Mouse (Mus musculus) spleen, postnatal 36 days (tissue): ENCODE data around the gene Lsm7.
A peak's percentile ranks its signal among the peaks of the same experiment; 100 is the strongest.

Source experiments
- DNase-seq, 2 experiments: peaks; one replicate each; pipeline ENCODE4 v3.0.0; 2022; ENCODE audit warnings: low spot score in 2 of 2, mixed read lengths in 1 of 2

The Lsm7 gene

DNA sequence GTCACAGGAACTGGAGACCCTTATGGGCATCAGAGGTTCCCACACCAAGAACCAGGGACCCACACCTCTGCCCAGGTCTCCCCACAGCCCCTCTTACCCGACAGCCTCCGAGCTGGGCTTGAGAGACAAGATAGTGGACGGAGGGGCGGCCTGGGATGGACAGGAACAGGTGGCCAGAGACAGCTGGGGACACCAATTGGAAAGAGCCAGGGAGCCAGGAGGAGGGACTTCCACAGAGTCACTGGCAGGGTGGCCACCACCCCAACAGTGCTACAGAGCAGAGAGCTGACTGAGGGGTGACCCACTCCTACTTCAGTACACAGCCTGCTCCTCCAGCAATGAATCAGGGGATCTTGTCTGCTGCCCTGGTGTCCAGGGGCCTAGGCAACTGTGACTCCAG is 41.6 kb downstream of the Lsm7 start, which contains the start of gene Jsrp1:
Gene Jsrp1, minus strand, starts transcription at position 133 of the 400 bp plus-strand sequence.
- no peak for DNase-seq

DNA sequence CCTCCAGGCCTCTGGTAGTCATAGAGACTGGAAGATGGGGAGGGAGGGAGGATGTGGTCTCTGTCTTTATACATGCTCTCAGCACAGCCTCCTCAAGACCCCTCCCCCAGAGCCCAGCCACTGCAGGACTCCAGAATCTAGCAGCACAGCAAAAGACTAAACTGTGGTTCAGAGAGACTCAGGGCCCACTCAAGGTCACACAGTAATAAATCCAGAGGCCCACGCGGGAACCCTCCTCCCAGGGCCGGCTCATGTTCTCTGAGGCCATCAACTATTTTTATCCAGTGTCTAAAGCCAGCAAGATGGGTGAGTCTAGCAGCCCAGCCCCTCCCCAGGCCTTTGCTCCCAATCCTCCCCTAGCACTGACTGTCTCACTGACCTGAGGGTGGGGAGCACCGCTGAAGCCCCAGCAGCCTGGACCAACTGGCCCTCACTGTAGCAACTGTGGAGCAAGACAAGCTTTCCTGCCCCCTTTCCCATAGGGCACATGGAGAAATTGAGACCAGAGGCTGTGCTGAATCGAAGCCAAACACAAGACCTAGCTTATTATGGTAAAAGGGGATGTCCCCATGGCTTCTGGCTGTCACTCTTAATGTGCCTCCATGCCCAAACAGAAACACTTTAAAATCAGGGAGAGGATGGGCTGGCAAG is 42.5 kb downstream of the Lsm7 start:
- no peak for DNase-seq

DNA sequence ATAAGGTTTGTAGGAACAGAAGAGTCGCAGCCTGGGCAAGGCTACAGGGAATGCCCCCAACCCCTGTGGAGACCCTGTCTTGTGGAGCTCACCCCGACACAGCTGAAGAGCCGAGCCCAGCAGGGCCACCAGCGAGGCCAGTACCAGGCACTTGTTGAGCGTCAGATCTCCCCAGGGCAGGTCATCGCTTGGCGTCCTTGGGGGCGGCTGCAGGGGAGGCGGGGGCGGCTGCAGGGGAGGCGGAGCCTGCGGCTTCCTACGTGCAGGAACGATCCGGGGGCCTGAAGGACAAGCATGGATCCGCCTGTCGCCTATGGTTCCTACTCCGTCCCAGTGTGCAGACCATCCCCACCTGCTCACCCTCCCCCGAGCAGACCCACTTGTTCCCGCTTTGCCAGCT is 44.9 kb downstream of the Lsm7 start:
- DNase-seq = no peak

DNA sequence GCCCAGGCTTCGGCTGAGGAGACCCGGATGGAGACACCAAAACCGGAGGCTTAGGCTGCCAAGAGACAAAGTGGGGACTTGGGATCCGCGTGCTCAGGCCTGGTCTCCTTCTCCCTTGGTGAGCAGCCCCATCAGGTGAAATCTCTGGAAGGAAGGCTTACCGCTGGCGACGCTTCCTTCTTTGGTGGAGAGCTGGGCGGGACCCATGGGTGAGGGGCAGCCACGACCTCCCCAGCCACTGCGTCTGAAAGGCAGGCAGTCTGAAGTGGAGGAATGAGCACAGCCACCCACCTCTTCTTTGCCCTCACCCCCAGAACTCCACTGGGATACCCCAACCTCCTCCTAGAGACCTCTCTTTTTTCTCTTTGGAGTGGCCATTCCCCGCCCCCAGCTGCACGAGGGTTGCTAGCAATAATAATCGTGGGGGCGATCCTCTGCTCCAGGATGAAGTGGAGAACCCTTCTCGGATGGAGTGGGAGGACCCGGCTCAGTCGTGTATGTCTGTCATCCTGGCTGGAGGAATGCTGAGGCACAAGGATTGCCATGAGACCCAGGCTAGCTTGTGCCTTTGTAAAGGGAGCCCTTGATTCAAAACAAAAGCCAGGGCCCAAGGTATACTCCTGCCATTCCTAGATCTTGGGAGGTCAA is 45.9 kb downstream of the Lsm7 start:
- no peak for DNase-seq

DNA sequence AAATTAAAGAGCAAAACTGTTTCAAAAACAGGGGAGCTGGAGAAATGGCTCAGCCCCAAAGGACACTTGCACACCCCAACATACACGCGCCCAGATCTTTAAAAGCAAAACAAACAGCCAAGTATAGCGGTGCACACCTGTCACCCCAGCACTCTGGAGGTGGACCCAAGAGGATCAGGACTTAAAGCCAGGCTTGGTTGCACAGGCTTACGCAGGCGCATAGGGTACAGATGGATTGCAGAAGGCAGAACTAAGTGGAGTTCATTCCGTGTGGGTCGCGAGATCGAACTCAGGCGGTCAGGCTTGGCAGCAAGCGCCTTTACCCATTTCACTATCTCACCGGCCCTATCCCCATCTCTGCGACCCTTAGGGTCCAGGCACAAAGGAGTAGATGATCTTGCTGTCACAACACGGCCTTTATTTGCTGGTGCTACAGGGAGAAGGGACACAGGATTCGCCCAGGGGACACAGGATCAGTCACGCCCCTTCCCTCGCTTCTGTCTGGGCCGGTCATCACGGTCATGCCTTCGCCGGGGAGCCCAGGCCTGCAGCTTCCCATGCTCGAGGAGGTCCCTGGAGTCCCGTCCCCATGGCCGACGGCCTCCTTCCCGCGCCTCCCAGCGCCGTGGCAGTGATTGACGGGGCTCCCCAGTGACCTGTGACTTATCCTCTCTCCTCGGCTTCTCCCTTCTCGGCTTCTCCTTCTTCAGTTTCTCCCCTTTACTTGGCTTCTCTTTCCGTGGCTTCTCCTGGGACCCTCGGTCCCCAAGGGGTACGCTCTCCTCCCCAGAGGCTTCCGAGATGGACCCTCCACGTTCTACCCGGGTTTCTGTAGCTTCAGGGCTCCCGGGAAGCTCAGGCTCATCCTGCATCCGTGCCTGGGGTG is 46.7 kb downstream of the Lsm7 start:
- no peak for DNase-seq

DNA sequence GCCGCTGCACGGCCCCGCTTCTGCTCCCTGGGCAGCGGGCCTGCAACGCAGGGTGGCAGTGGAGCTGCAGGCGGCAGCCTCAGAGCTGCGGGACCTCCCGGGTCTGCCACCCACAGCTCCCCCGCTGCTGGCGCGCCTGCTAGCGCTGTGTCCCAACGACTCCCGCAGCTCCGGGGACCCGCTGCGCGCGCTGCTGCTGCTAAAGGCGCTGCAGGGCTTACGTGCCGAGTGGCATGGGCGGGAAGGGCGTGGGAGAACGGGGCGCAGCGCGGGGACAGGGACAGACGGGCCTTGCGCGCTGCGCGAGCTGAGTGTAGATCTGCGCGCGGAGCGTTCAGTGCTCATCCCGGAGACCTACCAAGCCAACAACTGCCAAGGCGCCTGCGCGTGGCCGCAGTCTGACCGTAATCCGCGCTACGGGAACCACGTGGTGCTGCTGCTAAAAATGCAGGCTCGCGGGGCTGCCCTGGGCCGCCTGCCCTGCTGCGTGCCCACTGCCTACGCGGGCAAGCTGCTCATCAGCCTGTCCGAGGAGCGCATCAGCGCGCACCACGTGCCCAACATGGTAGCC is 47.9 kb downstream of the Lsm7 start:
- DNase-seq = peak; percentile 57 to 62

DNA sequence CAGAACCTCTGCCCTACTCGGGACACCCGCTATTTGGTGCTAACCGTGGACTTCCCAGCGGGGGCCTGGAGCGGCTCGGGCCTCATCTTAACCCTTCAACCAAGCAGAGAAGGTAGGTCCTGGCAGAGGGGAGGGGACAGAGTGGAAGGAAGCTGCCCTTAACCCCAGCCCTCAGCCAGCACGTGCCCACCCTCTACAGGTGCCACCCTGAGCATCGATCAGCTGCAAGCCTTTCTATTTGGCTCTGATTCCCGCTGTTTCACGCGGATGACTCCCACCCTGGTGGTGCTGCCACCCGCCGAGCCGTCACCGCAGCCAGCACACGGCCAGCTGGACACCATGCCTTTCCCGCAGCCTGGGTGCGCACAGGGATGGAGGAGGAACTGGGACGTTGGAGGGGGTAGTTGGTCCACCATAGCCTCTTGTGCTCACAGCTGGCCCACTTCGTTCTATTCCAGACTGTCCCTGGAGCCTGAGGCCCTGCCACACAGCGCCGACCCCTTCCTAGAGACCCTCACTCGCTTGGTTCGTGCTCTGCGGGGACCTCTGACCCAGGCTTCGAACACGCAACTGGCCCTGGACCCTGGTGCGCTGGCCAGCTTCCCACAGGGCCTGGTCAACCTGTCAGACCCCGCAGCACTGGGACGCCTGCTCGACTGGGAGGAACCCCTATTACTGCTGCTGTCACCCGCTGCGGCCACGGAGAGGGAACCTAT is 48.5 kb downstream of the Lsm7 start:
- no peak for DNase-seq

DNA sequence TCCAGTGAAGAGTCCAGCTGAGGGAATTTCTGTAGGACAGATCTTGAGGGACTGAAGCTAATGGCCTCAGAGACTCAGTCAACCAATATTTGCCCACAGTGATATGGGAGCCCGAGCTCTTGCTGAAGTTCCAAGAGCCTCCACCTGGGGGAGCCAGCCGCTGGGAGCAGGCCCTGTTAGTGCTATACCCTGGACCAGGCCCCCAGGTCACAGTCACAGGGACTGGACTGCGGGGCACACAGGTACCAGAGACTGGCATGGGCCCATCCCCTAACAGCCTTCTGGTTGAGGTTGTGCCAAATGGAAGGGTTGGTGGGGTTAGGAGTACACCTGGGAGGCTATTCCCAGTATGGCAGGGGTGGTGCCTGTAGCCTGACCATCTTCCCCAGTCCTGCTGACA is 49.1 kb downstream of the Lsm7 start:
- peak; percentile 53 to 59 for DNase-seq

DNA sequence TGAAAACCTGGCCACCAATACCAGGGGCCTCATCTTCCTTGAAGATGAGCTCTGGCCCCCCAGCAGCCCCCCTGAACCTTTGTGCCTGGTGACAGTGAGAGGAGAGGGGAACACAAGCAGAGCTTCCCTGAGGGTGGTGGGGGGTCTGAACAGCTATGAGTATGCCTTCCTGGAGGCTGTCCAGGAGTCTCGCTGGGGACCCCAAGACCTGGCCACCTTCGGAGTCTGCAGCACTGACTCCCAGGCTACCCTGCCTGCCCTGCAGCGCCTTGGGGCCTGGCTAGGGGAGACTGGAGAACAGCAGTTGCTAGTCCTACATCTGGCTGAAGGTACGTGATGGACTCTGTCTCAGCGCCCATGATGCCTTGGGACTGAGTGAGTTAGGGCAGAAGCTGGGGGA is 49.7 kb downstream of the Lsm7 start:
- DNase-seq = no peak

DNA sequence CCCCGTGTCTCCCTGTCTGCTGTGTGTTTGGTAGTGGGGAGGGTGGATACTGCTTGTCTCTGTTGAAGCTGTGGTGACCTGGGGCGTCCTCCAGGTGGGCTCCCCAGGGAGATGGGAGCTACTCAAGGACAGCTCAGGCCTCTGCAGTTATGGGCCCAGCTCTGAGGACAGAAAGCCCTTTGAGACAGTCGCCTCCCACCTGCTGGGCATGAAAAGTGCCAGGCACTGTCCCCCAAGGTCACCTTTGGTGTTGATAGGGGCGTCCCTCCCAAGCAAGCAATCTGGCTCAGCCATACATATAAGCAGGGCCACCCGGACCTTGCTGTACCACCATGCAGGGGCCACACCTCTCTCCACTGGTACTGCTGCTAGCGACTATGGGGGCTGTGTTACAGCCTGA is 50.1 kb downstream of the Lsm7 start, which contains the start of gene Amh:
Gene Amh, plus strand, starts transcription at position 328 of the 400 bp plus-strand sequence.
- no peak for DNase-seq

DNA sequence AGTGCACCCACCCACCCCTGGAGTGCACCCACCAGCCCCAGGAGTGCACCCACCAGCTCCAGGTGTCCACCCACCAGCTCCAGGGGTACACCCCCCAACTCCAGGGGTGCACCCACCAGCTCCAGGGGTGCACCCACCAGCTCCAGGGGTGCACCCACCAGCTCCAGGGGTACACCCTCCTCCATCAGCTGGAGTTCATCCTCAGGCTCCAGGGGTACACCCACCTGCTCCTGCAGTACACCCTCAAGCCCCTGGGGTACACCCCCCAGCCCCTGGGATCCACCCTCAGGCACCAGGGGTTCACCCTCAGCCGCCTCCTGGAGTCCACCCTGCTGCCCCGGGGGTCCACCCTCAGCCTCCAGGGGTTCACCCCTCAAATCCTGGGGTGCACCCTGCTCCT is 50.7 kb downstream of the Lsm7 start:
- no peak for DNase-seq

DNA sequence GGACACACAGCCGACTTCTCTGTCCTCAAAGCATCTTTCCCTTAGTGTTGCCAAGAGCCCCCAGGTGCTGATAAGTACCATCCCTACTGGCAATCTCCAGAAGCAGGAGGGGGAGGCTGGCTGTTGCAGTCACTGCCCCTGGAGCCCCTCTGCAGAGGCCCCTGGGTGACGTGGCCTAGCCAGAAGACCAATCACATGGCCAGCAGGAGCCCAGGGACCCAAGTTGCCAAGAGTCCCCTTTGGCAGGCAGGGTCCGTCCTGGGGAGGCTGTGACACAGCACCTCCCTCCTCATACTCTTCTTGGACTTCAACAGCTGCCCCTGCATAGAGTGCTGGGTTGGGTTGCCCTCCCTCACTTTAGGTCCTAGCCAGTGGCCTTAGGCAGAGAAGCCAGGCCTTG is 52.0 kb downstream of the Lsm7 start:
- no peak for DNase-seq
